Mouse (Mus musculus) 3134 (cell line): ENCODE measurements around the gene Mast1.
A peak's percentile ranks its signal among the peaks of the same experiment; 100 is the strongest.

Source experiments
- DNase-seq: peaks from one replicate; pipeline ENCODE4 v3.0.0-alpha.2; 2011; ENCODE audit warnings: low spot score; ENCODE audit not compliant: insufficient read length; ENCODE audit errors: extremely low read depth

The Mast1 gene

GRCm38 (mm10) chr8:84877297-84878035 is 59.7 kb downstream of the Mast1 start:
- no peak for DNase-seq

GRCm38 (mm10) chr8:84874339-84874738 is 62.8 kb downstream of the Mast1 start:
- DNase-seq, result no peak

GRCm38 (mm10) chr8:84873016-84873415 is 64.1 kb downstream of the Mast1 start:
- DNase-seq, result no peak

GRCm38 (mm10) chr8:84872309-84872965 is 64.7 kb downstream of the Mast1 start:
- peak; percentile 17 for DNase-seq

DNA sequence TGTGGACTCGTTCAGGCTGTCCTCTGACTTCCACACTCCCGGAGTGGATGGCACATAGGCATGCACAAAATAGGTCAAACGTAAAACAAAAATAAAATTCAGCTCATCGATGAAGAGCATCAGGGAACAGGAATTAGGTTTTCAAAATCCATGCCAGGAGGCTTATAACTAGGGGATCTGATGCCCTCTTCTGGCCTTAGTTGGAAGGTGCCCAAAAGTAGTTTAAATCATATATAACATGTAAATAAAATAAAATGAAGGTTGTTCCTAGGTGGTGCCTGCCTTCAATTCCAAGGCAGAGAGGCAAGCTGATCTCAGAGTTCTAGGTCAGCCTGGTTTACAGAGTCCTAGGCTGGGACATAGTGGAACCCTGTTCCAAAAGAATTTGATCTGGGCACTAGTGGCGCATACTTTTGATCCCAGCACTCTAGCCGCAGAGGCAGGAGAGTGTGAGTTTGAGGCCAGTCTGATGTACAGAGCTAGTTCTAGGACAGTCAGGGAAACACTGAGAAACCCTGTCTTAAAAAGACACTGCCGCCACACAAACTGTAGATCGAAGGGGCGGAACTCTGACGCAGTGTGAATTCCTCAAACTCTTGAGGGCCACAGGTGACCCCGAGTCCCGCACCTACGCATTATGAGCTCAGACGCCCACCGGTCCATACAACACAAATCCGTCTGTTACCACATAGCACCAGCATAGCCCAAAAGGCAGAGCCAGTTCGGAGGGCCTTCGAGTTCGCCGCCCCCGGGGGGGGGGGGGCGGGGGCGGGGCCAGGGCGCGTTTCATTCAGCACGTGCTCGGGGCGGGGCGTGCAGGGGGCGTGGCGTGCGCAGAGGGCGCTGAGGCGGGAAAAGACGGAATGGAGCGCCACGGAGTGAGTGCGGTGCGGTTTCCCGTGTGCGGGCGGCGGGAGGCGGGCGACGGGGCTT is 65.5 kb downstream of the Mast1 start, which contains the start of gene Syce2:
Syce2 (plus strand) TSS at position 736 of the 933 bp plus-strand sequence.
- no peak for DNase-seq
